Mouse (Mus musculus) adrenal gland, adult 8-10 months (tissue): ENCODE data around the gene Fance. TPM values are rescaled to one million over a fixed set of nuclear protein-coding genes. Genes with fewer than 3 reads are reported as not detected.
"Not testable (repeated sequence)": the region's sequence is repeated elsewhere in the genome, so short reads cannot be mapped to it uniquely, and the experiment has no call there.

Experiments used
- DNase-seq: peaks from one replicate; pipeline ENCODE4 v3.0.0; 2022
- total RNA-seq, 4 experiments: library from RNA; stranded (reverse); gene quantifications; 2 replicates each; pipeline ENCODE4 v1.2.4; 2022

Fance gene
- total RNA-seq, 4 experiments from 2014 or later: 24.9 to 45.2 (median 36.2) TPM

- DNase-seq: peak; percentile 61
Measured at GRCm38 (mm10) chr17:28327673-28328325, 14.5 kb downstream of the Fance start.

- peak; percentile 94 for DNase-seq
Measured at GRCm38 (mm10) chr17:28328366-28328928, 15.1 kb downstream of the Fance start, which contains the start of gene Rpl10a. Gene Rpl10a, plus strand, starts transcription at chr17:28328471.

- DNase-seq: no peak
Measured at GRCm38 (mm10) chr17:28328946-28329345, 15.6 kb downstream of the Fance start.

GRCm38 (mm10) chr17:28329503-28330231, 16.3 kb downstream of the Fance start:
- DNase-seq: no peak

GRCm38 (mm10) chr17:28330232-28330546, 16.9 kb downstream of the Fance start:
- DNase-seq: no peak

GRCm38 (mm10) chr17:28330590-28330989, 17.3 kb downstream of the Fance start:
- DNase-seq: not testable (repeated sequence)

- DNase-seq: no peak
Measured at GRCm38 (mm10) chr17:28331241-28332112, 18.2 kb downstream of the Fance start.

- DNase-seq: no peak
Measured at GRCm38 (mm10) chr17:28332113-28332914, 19.0 kb downstream of the Fance start.

GRCm38 (mm10) chr17:28332915-28333546, 19.7 kb downstream of the Fance start:
- DNase-seq: no peak

- no peak for DNase-seq
Measured at GRCm38 (mm10) chr17:28335267-28335666, 21.9 kb downstream of the Fance start.

GRCm38 (mm10) chr17:28337547-28337946, 24.2 kb downstream of the Fance start:
- no peak for DNase-seq

- no peak for DNase-seq
Measured at GRCm38 (mm10) chr17:28340578-28340977, 27.3 kb downstream of the Fance start.

GRCm38 (mm10) chr17:28341091-28341490, 27.8 kb downstream of the Fance start:
- DNase-seq: peak; percentile 71

- DNase-seq: no peak
Measured at GRCm38 (mm10) chr17:28344050-28344607, 30.8 kb downstream of the Fance start.

- DNase-seq: no peak
Measured at GRCm38 (mm10) chr17:28344670-28345069, 31.4 kb downstream of the Fance start.

GRCm38 (mm10) chr17:28345271-28345721, 32.0 kb downstream of the Fance start:
- DNase-seq: no peak

GRCm38 (mm10) chr17:28345882-28346281, 32.6 kb downstream of the Fance start:
- no peak for DNase-seq

- no peak for DNase-seq
Measured at GRCm38 (mm10) chr17:28347327-28347726, 34.0 kb downstream of the Fance start.

- no peak for DNase-seq
Measured at GRCm38 (mm10) chr17:28348211-28348610, 34.9 kb downstream of the Fance start.

GRCm38 (mm10) chr17:28349264-28349880, 36.1 kb downstream of the Fance start:
- no peak for DNase-seq
